Mouse (Mus musculus) bone marrow, adult 2 months (tissue): ENCODE data around the gene Vac14.

Source experiments
- CTCF ChIP-seq: fragments of 200-500 bp; IDR thresholded peaks from 2 replicates; pipeline ENCODE4 v1.5.1; 2011; ENCODE audit warnings: low read length, control low read depth; ENCODE audit not compliant: control insufficient read depth, insufficient read depth
- POLR2A ChIP-seq: fragments of 200-500 bp; IDR thresholded peaks from 2 replicates; pipeline ENCODE4 v1.6.1; 2011; ENCODE audit warnings: low read depth, mild to moderate bottlenecking, control low read depth, low read length, borderline replicate concordance; ENCODE audit not compliant: control insufficient read depth

GRCm38 (mm10) chr8:110755511-110756170 is 137.3 kb downstream of the Vac14 start:
- TF ChIP-seq POLR2A (no peak), CTCF (no peak)
